Mouse (Mus musculus) gastrocnemius, postnatal 36 days (tissue): ENCODE results near the gene Opn3. TPM values are rescaled to one million over a fixed set of nuclear protein-coding genes. Genes with fewer than 3 reads are reported as not detected.

Experiments used
- DNase-seq, 2 experiments: peaks; one replicate each; pipeline ENCODE4 v3.0.0; 2022
- intact Hi-C: fragments of 180-260 bp; cut with DNase I; formaldehyde crosslinking; loops from one replicate; pipeline ENCODE4 v1.15.1; 2025
- long read RNA-seq, 2 experiments: library from polyadenylated mRNA; stranded (forward); transcript quantifications; one replicate each; pipeline ENCODE4 v2.0.0; 2021
- total RNA-seq, 2 experiments: library from RNA; stranded (reverse); gene quantifications; 2 replicates each; pipeline ENCODE4 v1.2.3; 2021

The Opn3 gene
- 1 to 10 TPM; 3.3 to 5.0 TPM for total RNA-seq
- long read RNA-seq, experiment 1, partial matches to known transcripts = 0 of 5 reads
- long read RNA-seq, experiment 1, other reads (novel, unspliced or antisense) = 1 of 5 reads
- long read RNA-seq, experiment 2, transcript Opn3-201 (4 exons, 1,913 nt) = major isoform, 7 of 8 reads
- long read RNA-seq, experiment 2, partial matches to known transcripts = 0 of 8 reads
- long read RNA-seq, experiment 2, other reads (novel, unspliced or antisense) = 1 of 8 reads

DNA sequence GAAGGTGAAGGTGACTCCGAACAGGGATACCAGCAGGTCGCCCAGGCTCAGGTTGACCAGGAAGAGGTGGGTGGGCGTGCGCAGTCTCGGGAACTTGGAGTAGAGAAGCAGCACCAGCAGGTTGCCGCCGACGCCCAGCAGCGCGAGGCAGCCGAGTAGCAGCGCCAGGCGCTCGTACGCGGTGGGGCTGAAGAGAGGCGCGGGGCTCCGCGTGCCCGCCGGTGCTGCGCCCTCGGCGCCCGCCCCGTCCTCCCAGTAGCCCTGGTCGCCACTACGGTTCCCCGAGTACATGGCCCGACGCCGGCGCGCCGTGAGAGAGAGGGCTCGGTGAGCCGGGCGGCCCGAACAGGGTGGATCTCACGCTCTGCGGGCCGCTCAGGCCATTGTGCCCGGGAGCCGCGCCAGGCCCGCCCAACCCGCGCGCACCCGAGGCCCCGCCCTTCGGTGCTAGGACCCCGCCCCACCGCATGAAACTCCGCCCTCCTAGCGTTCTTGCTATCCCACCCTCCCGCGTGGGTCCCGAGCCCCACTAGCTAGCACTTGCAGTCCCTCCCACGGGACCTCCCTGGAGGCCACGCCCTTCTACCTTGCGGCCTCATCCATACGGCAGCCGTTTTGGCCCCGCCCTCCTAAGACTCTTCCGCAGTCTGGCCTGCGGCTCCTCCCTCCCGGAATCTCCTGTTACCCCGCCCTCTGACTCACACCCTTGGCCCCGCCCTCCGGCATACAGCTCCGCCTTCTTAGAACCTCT lies at the start of gene Opn3, which contains the start of gene Chml:
Gene Opn3 (minus strand): TSS at position 531 of the 751 bp plus-strand sequence.
Gene Chml (minus strand): TSS at position 656 of the 751 bp plus-strand sequence.
- DNase-seq = peak; percentile 97 to 98
- intact Hi-C loops = loop anchor here (2.0 to 5.0 kb wide), 2 partner anchors 68 to 190 kb away; partner anchors contain the start of genes Exo1 and Fh1

DNA sequence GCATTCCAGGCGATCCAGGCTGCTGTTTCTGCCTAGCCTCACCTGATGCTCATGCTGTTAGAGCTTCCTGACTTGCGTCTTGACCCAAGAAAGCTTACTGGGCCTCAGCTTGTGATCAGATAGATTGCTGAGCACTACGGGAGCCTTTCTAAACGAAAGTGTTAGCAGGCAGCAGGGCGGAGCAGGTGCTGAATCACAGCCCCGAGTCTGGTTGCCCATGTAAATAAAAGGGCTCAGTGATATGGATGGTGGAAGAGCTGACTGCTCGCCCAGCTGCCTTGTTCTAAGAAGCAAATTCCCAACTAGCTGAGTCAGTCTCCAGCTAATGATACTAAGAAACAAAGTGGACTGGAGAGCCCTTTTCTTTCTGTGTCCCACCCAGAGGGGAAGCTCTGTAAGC lies 33.2 kb upstream of the Opn3 start:
- no peak for DNase-seq
- intact Hi-C loops = no loop called here

DNA sequence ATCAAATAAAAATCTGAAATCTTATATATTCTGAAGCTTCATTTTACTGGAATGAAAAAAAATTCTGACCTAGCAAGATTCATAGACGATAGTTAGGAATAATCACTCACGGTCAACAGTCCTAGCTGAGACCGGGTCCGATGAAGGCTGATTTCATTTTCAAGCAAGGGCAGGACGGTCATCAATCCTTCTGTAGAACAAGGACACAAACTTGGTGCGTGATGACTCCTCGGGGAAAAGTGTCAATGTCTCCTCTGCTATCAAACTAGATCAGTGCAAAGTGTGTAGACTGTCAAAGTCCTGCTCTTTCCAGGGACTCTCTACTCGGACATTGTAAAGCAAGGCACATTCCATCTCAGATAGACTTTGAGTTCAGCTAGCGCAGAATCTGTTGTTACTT lies 24.3 kb upstream of the Opn3 start:
- no peak for DNase-seq
- intact Hi-C loops = no loop called here

DNA sequence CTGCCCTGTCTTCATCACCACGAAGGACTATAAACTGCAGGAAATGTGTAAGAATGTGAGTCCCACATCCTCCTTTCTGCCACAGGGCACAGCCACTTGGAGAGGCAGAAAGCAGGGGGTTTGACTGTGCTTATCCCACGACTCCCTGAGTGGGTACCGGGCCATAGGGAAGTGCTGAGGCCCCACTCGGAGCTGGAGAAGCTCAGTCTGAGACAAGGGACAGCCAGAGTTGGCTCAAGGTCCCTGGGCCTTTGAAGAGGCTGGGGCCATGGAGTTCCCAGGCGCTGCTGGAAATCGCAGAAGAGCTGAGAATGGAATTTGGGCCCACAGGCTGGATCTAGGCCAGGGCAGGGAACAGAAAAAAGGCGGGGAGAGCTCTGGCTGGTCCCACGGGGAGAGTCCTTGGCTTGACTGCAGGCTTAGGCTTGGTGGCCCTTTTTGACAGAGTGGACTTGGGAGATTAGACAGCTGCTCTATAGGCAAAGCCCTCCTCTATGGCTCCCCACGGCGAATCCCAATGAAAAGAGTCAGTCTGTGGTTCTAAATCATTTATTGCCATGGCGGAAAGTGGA lies 19.8 kb upstream of the Opn3 start:
- intact Hi-C loops = no loop called here
- DNase-seq = no peak

DNA sequence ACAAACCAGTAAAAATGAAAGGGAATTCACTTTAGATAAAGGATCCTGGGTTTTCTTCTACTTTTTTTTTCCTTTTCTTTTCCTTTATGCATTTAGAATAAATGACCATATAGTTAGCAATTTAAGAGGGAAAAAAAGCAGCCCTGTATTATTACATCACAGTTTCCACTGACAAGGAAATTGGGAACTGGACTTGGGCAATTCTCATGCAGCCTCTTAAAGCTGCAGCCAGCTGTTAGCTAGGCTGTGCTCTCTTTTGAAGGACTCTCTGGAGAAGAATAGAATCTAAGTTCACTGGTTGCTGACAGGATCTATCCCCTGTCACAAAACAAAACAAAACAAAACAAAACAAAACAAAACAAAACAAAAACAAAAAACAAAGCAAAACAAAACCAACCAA lies 15.4 kb upstream of the Opn3 start:
- intact Hi-C loops = no loop called here
- DNase-seq = no peak

DNA sequence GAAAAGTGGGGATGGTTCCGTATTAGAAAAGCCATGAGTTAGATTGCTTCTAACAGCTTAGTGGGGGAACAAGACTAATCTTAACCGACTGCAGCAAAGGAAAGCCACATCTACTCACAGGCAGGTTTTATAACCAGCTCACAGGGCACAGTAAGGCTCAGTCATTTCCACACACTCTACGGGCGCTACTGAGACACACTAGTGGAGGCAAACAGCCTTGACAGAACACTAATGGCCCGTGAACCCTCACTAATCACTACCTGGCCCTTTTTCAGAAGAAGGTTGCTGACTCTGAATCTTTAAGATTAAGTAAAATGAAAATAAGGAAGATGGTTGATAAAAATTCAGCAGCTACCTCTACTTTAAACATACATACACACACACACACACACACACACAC lies 15.0 kb upstream of the Opn3 start:
- intact Hi-C loops = no loop called here

DNA sequence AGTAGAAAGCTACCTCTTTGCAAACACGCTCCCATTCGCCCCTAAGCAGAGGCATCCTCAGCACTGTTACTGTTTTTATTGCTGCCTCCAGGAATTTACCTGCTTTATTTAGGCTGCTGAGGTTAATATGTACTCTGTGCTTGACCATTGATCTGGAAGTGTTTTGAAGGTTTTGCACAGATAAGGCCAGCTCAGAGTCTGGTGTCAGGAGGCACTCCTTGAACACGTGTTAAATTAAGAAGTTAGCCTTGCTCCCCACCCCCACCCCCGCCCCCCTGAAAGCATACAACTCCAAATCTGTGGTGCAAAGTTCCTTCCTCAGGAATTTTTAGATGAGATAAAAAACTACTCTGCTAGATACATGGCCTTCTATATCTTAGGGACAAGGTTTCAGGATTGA lies 8.6 kb upstream of the Opn3 start:
- intact Hi-C loops = no loop called here

More for the DNA sequence above, 15.0 kb upstream of the Opn3 start:
- no peak for DNase-seq

DNA sequence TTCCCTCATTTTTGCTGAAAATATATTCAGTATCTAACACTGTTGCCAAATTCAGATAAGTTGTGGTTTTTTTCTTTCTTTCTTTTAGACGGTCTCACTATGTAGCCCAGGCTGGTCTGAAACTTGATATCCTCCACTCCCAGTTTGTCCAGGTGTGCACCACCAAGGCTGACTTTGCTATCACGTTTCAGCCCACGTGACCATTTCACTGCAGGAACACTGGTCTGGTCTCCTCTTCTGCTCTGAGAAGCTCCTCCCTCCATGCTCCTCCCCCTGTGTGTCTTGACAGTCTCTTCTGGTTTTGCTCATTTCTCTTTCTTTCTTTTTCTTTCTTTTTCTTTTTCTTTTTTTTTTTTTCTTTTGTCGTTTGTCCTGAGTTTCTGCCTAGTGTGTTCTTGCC lies 7.2 kb upstream of the Opn3 start:
- DNase-seq = no peak
- intact Hi-C loops = no loop called here

More for the DNA sequence above, 8.6 kb upstream of the Opn3 start:
- no peak for DNase-seq

DNA sequence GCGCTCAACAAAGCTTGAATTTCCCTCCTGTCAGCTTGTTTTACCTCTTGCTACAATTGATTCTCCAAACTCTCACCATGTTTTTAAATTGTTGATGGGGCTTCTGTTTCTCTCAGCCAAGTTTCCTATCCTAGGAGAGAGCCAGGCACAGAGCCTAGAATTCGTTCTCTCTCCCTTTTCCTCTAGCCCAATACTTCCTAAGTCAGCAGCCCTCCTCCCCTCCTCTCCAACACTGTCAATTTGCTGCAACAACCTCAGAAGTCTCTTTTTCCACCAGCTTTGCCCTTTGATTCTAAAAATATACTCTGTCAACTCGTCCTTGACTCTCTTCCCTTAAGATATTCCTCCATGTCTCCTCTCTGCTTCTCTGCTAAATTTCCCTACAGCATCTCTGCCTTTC lies 6.8 kb upstream of the Opn3 start:
- intact Hi-C loops = no loop called here
- DNase-seq = no peak

DNA sequence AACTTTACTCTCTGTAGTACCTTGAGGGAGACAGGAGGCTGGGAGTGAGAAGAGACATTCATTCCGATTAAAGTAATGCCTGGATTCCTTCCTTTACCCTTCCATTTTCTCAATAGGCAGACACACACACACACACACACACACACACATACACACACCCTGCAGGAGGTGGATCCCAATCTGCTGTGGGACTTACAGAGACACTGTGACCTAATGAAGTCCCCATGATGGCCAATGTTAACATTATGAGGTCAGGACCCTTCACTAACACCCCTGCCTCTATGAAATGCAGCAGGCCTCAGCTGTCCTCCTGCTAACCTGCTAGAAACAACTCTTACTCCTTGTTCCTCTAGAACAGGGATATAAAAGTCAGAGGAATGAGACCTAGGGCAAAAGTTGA lies 5.7 kb upstream of the Opn3 start, which contains the start of gene Wdr64:
Gene Wdr64 (plus strand): TSS at position 301 of the 400 bp plus-strand sequence.
- no peak for DNase-seq
- intact Hi-C loops = no loop called here

DNA sequence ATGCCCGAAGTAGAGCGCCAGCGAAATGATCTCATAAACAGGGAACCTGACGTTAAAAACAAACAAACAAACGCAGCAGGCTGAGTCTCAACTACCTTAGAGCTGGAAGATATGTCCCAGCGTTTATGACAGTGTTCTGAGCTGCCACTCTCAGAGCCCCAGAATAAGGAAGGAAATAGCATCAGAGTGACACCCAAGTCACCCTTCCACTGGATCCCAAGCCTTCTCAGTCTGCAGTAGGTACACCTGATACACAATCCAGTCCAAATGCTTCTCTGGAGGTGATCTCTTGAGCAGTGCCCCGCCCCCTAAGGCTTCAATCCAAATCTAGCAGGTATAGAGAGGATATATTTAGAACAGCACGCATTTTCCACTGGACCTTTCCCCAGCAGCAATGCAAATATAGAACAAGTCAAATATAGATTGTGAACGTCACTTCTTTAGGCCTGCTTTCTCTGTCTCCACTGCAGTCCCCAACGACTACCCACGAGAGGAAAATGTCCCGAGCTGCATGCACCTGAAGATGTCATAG lies 919 bp upstream of the Opn3 start:
- DNase-seq = no peak
- intact Hi-C loops = loop anchor here (2.0 to 5.0 kb wide), 2 partner anchors 69 to 189 kb away; partner anchors contain the start of genes Exo1 and Fh1

DNA sequence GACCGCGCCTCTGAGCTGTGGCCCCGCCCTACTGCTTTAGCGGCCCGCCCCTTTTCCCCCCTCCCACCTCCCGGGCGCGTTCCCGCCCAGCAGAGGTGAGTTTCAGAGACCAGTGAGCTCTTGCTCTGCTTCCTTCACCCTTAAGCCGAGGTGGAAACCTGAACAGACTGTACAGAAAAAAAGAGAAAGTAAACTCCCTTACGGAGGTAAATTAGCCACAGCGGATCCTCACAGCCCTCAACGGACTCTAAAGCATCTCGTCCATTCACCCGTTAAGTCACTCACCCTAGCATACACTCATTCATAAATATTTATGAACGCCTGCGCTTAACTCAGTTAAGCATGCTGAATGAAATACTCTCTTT lies 403 bp upstream of the Opn3 start:
- intact Hi-C loops = loop anchor here (2.0 to 5.0 kb wide), 2 partner anchors 68 to 189 kb away; partner anchors contain the start of genes Exo1 and Fh1
- no peak for DNase-seq

DNA sequence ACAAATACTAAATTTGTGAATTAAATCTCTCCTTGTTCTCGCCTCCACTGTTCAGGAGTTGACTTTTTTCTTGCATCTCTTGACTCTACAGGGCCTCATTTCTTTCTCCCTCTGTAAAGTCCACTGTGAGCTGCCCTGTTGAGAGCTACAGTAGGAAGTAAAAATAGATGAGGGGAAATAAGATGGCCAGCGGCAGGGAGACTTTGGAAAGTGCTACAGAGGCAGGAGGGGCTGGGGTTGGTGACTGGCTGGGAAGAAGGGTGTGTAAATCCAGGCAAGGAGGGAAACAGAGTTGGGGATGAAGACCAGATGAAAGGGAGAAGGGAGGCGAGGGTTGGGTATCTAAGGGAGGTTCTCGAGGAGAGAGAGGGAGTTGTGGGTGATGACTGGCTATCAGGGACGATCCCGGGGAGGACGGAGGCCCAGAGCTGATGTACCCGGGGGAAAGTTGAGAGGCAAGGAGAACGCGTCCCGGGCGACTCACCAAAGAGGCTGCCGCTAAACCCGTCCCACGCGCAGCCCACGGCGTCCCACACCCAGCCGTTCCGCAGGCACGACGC lies 810 bp downstream of the Opn3 start:
- intact Hi-C loops = loop anchor here (2.0 to 5.0 kb wide), 2 partner anchors 67 to 191 kb away; partner anchors contain the start of genes Exo1 and Fh1
- DNase-seq = no peak

DNA sequence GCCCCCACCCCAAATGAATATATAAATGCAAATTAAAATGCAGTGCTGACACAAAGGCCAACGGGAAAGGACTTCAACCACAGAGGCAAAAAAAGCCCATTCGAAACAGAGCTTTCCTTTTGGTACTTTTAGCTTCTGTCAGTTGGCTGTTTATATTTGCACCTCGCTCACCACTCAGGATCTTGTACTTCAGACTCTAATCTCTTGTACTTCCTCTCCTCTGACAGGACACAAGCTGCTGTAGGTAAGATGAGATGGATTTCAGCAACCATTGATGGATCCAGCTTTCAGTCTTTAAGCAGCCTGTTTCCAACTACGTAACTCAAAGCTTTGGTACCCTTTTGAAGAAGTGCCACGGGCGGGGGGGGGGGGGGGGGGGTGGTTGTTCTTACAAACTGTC lies 11.6 kb downstream of the Opn3 start:
- DNase-seq = no peak
- intact Hi-C loops = no loop called here

DNA sequence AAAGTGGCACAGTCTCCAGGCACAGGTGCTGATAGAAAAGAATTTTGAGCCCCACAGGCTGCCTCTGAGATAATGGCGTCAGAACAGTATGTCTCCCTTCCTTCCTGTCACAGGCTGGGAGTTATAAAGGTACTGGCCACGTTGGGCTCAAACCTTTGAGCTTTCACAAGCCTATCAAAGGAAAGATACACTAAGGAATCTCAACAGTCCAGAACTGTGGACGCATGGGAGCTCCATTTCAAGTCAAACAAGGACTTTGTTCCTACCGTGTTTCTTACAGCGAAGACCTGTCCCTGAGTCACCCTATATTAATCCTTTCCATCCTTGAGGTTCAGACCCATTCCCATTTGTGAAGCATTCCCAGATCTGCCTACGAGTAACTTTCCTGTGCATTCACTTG lies 15.1 kb downstream of the Opn3 start:
- intact Hi-C loops = no loop called here
- no peak for DNase-seq

DNA sequence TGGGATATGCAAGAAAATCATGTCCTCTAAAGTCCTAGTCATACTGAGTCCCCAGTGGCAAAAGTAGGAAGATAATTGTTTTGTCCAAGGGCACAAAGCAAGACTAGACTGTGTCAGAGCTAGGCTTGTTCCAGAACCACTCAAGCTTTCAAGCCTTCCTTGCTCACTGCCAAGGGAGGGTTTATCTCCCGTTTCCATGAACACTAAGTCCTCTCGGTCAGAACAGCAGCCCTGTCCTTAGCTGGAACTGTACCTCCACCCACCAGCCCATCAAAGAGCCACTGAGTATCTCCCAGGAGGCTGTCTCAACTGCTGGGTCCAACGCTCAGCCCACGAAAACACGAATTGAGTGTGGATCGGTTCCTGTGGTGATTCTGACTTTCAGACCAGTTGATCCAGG lies 17.5 kb downstream of the Opn3 start:
- intact Hi-C loops = no loop called here
- DNase-seq = no peak

DNA sequence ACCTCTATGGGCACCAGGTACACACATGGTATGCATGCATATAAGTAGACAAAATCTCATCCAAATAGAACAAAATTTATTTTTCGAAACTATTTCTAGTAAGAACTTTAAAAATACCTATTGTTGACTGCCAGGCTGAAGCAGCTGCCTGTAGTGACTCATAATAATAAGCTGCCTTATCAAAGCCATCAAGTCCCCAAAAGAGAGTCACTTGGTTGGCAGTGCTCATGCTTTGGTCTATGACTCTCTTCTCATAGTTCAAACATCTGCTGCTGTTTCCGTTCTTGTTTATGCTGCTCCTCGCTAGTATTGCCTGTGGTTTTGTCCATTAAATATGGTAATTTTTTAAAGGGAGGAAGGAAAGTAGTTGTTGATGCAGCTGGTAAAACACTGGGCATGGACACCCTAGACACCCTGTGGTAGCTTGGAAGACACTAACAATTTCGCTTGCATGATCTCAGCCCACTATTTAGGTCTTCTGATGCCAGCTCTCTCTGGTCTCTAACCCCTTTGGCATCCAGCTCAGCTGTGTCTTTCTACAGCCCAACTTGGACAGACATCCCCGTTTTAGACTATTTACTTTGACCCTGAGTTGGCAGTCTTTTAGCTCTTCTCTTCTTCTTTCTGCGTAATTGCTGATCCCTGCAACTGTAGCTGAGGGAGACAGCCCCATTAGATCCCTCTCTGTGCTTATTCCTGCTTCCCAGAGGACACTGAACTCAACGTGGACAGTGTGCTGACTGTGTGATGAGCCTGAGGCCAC lies 18.8 kb downstream of the Opn3 start:
- intact Hi-C loops = no loop called here
- no peak for DNase-seq

DNA sequence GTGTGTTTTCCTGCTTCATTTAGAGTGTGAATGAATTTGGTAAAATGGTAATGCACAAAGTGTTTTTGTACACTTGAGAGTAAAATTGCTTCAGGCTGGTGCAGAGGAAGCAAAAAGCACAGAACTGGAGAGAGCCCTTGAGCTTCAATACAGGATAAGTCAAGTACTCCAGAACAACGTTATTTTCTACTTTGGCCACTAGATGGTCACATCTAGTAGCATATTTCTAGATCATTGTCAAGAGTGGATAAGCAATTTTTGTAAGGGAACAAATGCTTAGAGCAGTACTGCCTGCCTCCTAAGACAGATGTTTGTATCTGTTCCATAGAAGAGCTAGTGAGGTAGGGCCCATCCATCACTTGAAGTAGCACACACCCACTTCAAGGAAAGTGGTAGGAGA lies 20.9 kb downstream of the Opn3 start:
- DNase-seq = no peak
- intact Hi-C loops = no loop called here

DNA sequence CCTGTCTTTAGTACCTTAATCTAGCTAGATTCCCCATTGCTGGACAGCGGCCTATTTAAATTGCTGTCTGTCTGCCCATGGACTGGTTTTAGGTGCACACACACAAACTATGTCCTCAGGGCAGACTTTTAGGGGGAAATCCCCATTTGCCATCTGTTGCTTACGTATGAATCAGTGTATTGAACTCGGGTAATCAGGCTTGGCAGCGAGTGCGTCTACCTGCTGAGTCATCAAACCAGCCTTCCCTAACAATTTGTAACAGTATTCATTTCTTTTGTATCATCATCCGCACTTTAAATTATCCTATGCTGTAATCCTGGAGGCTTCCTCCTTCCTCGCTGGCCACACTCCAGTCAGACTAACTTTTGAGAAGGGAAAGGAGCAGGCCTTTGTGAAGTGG lies 22.5 kb downstream of the Opn3 start:
- intact Hi-C loops = no loop called here
- no peak for DNase-seq

DNA sequence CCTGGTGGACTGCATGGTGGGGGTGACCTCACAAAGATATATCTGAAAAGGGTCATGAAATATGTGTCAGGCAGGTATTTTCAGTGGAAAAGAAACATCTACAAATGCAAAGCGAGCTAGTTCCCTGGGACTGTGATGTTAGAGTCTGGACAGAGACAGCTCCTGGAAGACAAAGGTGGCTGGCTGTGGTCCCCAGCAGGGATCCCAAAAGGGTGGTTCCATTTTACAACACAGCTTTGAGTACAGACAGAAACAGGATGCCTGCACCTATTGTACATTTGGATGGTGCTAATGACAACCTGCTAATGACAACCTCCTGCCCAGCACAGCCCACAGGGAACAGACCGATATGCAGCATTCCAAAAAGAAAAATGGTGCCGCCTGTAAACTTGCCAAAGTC lies 23.1 kb downstream of the Opn3 start:
- no peak for DNase-seq
- intact Hi-C loops = no loop called here
